Mouse (Mus musculus): ENCODE data around the gene Hoxc9. TPM values are rescaled to one million over a fixed set of nuclear protein-coding genes. Genes with fewer than 3 reads are reported as not detected.
A peak's percentile ranks its signal among the peaks of the same experiment; 100 is the strongest.

The Hoxc9 gene
- polyA plus RNA-seq, 1 experiment from 2014 or later, result 10.0 TPM

GRCm38 (mm10) chr15:103006326-103006725 lies 30.1 kb downstream of the Hoxc9 start:
- Histone ChIP-seq H3K27ac (peak overlapping the region; percentile 92), H3K27me3 (peaks cover 75% of the 10 kb centered on the region), H3K4me1 (peaks cover 99% of the 10 kb centered on the region), H3K9ac (0 out of 2 replicates have a peak overlapping the region, but pooled peaks have one; percentile 34), H3K4me3 (replicated peaks) (peak overlapping the region; percentile 22; the same call in 1 of the 2 replicates), H3K36me3 (no peaks in the 10 kb centered on the region), H3K4me2 (peak overlapping the region; percentile 55), H3K9me3 (replicated peaks) (no peaks in the 10 kb centered on the region)
- 16% methylated on average over 1 of the region's 1 CpGs for WGBS
- ATAC-seq (replicated peaks; ENCODE audit: low FRiP score), result no peak

- H3K27me3 ChIP-seq, result peaks cover 78% of the 10 kb centered on the region
- peak overlapping the region; percentile 51 for H3K9ac ChIP-seq
- H3K4me3 ChIP-seq (replicated peaks), result peak overlapping the region; percentile 35
- H3K9me3 ChIP-seq (replicated peaks), result no peaks in the 10 kb centered on the region
- ATAC-seq (replicated peaks; ENCODE audit: low FRiP score), result no peak
- no peaks in the 10 kb centered on the region for H3K36me3 ChIP-seq
- H3K27ac ChIP-seq, result peak overlapping the region; percentile 92
- H3K4me2 ChIP-seq, result peak overlapping the region; percentile 55
- H3K4me1 ChIP-seq, result peaks cover 95% of the 10 kb centered on the region
- WGBS, result 2% methylated on average over 27 of the region's 27 CpGs
These were observed 33.2 kb downstream of the Hoxc9 start for GRCm38 (mm10) chr15:103009265-103010111.

- H3K4me3 ChIP-seq (replicated peaks), result peak overlapping the region; percentile 35
These were observed 34.0 kb downstream of the Hoxc9 start for GRCm38 (mm10) chr15:103010112-103010846.

GRCm38 (mm10) chr15:103010847-103011555 lies 34.8 kb downstream of the Hoxc9 start:
- Histone ChIP-seq H3K36me3 (no peaks in the 10 kb centered on the region), H3K4me2 (peak overlapping the region; percentile 55), H3K9ac (peak overlapping the region; percentile 51), H3K27me3 (peaks cover 78% of the 10 kb centered on the region), H3K9me3 (replicated peaks) (no peaks in the 10 kb centered on the region), H3K27ac (peak overlapping the region; percentile 92), H3K4me1 (peaks cover 95% of the 10 kb centered on the region), H3K4me3 (replicated peaks) (peak overlapping the region; percentile 35)
- ATAC-seq (replicated peaks; ENCODE audit: low FRiP score), result no peak
- WGBS, result 8% methylated on average over 28 of the region's 28 CpGs

More at GRCm38 (mm10) chr15:103010112-103010846, 34.0 kb downstream of the Hoxc9 start:
- peak overlapping the region; percentile 51 for H3K9ac ChIP-seq
- WGBS, result 3% methylated on average over 31 of the region's 31 CpGs
- H3K4me1 ChIP-seq, result peaks cover 95% of the 10 kb centered on the region
- H3K27ac ChIP-seq, result peak overlapping the region; percentile 92
- peaks cover 78% of the 10 kb centered on the region for H3K27me3 ChIP-seq
- no peaks in the 10 kb centered on the region for H3K9me3 ChIP-seq (replicated peaks)
- H3K4me2 ChIP-seq, result peak overlapping the region; percentile 55
- ATAC-seq (replicated peaks; ENCODE audit: low FRiP score), result 0 out of 2 replicates have a peak, but pooled peaks have one; percentile 15
- H3K36me3 ChIP-seq, result no peaks in the 10 kb centered on the region

- H3K9ac ChIP-seq, result peak overlapping the region; percentile 12
- peaks cover 80% of the 10 kb centered on the region for H3K27me3 ChIP-seq
- H3K4me1 ChIP-seq, result peaks cover 95% of the 10 kb centered on the region
- no peaks in the 10 kb centered on the region for H3K9me3 ChIP-seq (replicated peaks)
- H3K36me3 ChIP-seq, result no peaks in the 10 kb centered on the region
- H3K27ac ChIP-seq, result peak overlapping the region; percentile 95
- peak overlapping the region; percentile 46 for H3K4me2 ChIP-seq
- peak overlapping the region; percentile 15; the same call in 1 of the 2 replicates for H3K4me3 ChIP-seq (replicated peaks)
- 21% methylated on average over 26 of the region's 26 CpGs for WGBS
- no peak for ATAC-seq (replicated peaks; ENCODE audit: low FRiP score)
These were observed 35.8 kb downstream of the Hoxc9 start for GRCm38 (mm10) chr15:103011928-103012486.

GRCm38 (mm10) chr15:103013238-103013984 lies 37.2 kb downstream of the Hoxc9 start:
- 6% methylated on average over 17 of the region's 17 CpGs for WGBS
- peaks cover 75% of the 10 kb centered on the region for H3K27me3 ChIP-seq
- H3K9ac ChIP-seq, result peak overlapping the region; percentile 44; the same call in 1 of the 2 replicates
- H3K27ac ChIP-seq, result peak overlapping the region; percentile 95
- peak overlapping the region; percentile 42 for H3K4me3 ChIP-seq (replicated peaks)
- peaks cover 95% of the 10 kb centered on the region for H3K4me1 ChIP-seq
- no peaks in the 10 kb centered on the region for H3K9me3 ChIP-seq (replicated peaks)
- no peak for ATAC-seq (replicated peaks; ENCODE audit: low FRiP score)
- H3K4me2 ChIP-seq, result peak overlapping the region; percentile 81
- H3K36me3 ChIP-seq, result no peaks in the 10 kb centered on the region

GRCm38 (mm10) chr15:103014166-103015008 lies 38.1 kb downstream of the Hoxc9 start:
- H3K27me3 ChIP-seq, result peaks cover 84% of the 10 kb centered on the region
- H3K4me2 ChIP-seq, result peak overlapping the region; percentile 81
- peak overlapping the region; percentile 44 for H3K9ac ChIP-seq
- H3K4me1 ChIP-seq, result peaks cover 94% of the 10 kb centered on the region
- no peaks in the 10 kb centered on the region for H3K9me3 ChIP-seq (replicated peaks)
- H3K27ac ChIP-seq, result peak overlapping the region; percentile 95
- H3K4me3 ChIP-seq (replicated peaks), result peak overlapping the region; percentile 42
- under 1% methylated on average over 49 of the region's 57 CpGs for WGBS
- ATAC-seq (replicated peaks; ENCODE audit: low FRiP score), result peak; percentile 75
- H3K36me3 ChIP-seq, result no peaks in the 10 kb centered on the region

GRCm38 (mm10) chr15:103015009-103015399 lies 38.8 kb downstream of the Hoxc9 start:
- Histone ChIP-seq H3K27ac (peak overlapping the region; percentile 95), H3K27me3 (peaks cover 84% of the 10 kb centered on the region), H3K36me3 (no peaks in the 10 kb centered on the region), H3K4me3 (replicated peaks) (peak overlapping the region; percentile 42), H3K9ac (peak overlapping the region; percentile 44), H3K9me3 (replicated peaks) (no peaks in the 10 kb centered on the region), H3K4me1 (peaks cover 94% of the 10 kb centered on the region), H3K4me2 (peak overlapping the region; percentile 81)
- 4% methylated on average over 26 of the region's 28 CpGs for WGBS
- no peak; the same call in 1 of the 2 replicates for ATAC-seq (replicated peaks; ENCODE audit: low FRiP score)

GRCm38 (mm10) chr15:103015406-103016166 lies 39.3 kb downstream of the Hoxc9 start:
- no peaks in the 10 kb centered on the region for H3K9me3 ChIP-seq (replicated peaks)
- peak overlapping the region; percentile 42 for H3K4me3 ChIP-seq (replicated peaks)
- H3K36me3 ChIP-seq, result no peaks in the 10 kb centered on the region
- peak overlapping the region; percentile 81 for H3K4me2 ChIP-seq
- peaks cover 94% of the 10 kb centered on the region for H3K4me1 ChIP-seq
- peak overlapping the region; percentile 44; the same call in 1 of the 2 replicates for H3K9ac ChIP-seq
- peaks cover 84% of the 10 kb centered on the region for H3K27me3 ChIP-seq
- 22% methylated on average over 19 of the region's 19 CpGs for WGBS
- no peak for ATAC-seq (replicated peaks; ENCODE audit: low FRiP score)
- H3K27ac ChIP-seq, result peak overlapping the region; percentile 95
